8 mouse cellular contexts compared by ENCODE assay signal in the genomic region with DNA sequence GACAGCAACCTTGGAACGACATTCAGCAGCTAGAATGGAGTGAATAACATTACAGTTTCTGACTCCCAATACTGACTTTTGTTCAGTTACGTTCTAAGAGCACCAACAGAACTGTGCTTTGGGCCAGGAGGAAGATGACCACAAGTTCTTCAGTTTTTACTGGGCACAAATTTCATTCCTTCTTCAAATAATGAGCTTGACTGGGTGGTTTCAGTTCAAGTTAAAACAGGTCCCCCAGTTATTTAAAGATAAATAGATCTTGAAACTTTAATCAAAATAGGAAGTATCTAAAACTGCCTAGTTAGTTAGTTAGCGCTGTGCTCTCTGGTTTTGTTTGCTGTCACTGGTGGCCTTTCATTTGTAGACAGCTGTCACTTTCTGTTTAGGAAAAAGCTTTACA. TPM values are rescaled to one million over a fixed set of nuclear protein-coding genes. Genes with fewer than 3 reads are reported as not detected.
DNase-seq lines count a peak whose midpoint lies in the region; ATAC-seq and TF ChIP-seq lines count a peak whose summit lies in the region.

No protein-coding gene starts in this region.

- TF ChIP-seq CTCF in gastrocnemius, adult 2 months (IDR thresholded peaks at IDR 0.05): no peak
- no peak for TF ChIP-seq CTCF in lung, postnatal 0 days (IDR thresholded peaks at IDR 0.05)

- H3K27ac ChIP-seq in gastrocnemius, adult 2 months: peak overlapping the region; percentile 91
- H3K27ac ChIP-seq in lung, postnatal 0 days (ENCODE audit: low read length): peak overlapping the region; percentile 75
- peak overlapping the region; percentile 74 for H3K27ac ChIP-seq in liver, embryonic 11.5 days (ENCODE audit: low read depth, low read length)

- DNase-seq in gastrocnemius, adult 2 months: no peak
- no peak for DNase-seq in gastrocnemius, postnatal 14 days
- no peak for DNase-seq in lung, postnatal 0 days (ENCODE audit: low spot score)
- no peak for DNase-seq in lung, postnatal 14 days
- DNase-seq in liver, embryonic 11.5 days (ENCODE audit: low spot score): no peak
- DNase-seq in splenic B cell, adult 2 months (ENCODE audit: low read depth, low spot score): peak; percentile 27
- no peak for DNase-seq in urinary bladder, postnatal 14 days (ENCODE audit: low spot score)
- DNase-seq in adrenal gland, postnatal 25 days: no peak

- peaks cover 28% of the 10 kb centered on the region for H3K4me1 ChIP-seq in lung, postnatal 0 days (ENCODE audit: insufficient read depth, low read depth, low read length)
- H3K4me1 ChIP-seq in liver, embryonic 11.5 days (replicated peaks; ENCODE audit: control insufficient read depth, insufficient read depth, low read length): peaks cover 20% of the 10 kb centered on the region

- ATAC-seq in lung, postnatal 0 days: no peak
- no peak for ATAC-seq in liver, embryonic 11.5 days (replicated peaks; ENCODE audit: low FRiP score)

- H3K9me3 ChIP-seq in lung, postnatal 0 days (ENCODE audit: low read length): no peaks in the 10 kb centered on the region
- H3K9me3 ChIP-seq in liver, embryonic 11.5 days (ENCODE audit: control insufficient read depth, low read length): no peaks in the 10 kb centered on the region

- H3K36me3 ChIP-seq in lung, postnatal 0 days (ENCODE audit: insufficient read depth, low read length): no peaks in the 10 kb centered on the region
- no peaks in the 10 kb centered on the region for H3K36me3 ChIP-seq in liver, embryonic 11.5 days (ENCODE audit: control insufficient read depth, insufficient read depth, low read length)
- H3K36me3 ChIP-seq in splenic B cell, adult 2 months (ENCODE audit: control insufficient read depth, insufficient read depth, low read length, poor library complexity, severe bottlenecking): 0 out of 2 replicates have a peak, but pooled peaks cover 3% of the 10 kb centered on the region

- peak overlapping the region; percentile 19 for H3K4me2 ChIP-seq in lung, postnatal 0 days (replicated peaks; ENCODE audit: low read depth, low read length)
- peak overlapping the region; percentile 60 for H3K4me2 ChIP-seq in liver, embryonic 11.5 days

- intact Hi-C loops in gastrocnemius, adult 2 months (cut with DNase I): loop anchor here (10.0 kb wide), 1 partner anchor 54 kb away; no protein-coding TSS in a partner anchor
- intact Hi-C loops in gastrocnemius, postnatal 14 days (cut with DNase I; ENCODE audit: low total_unique reads): no loop called here

- 36% methylated on average over 3 of the region's 3 CpGs for WGBS in lung, postnatal 0 days
- 35% methylated on average over 3 of the region's 3 CpGs for WGBS in liver, embryonic 11.5 days

- H3K9ac ChIP-seq in lung, postnatal 0 days (replicated peaks; ENCODE audit: low read depth): no peak overlapping the region
- no peak overlapping the region for H3K9ac ChIP-seq in liver, embryonic 11.5 days (ENCODE audit: low read depth, low read length)

- H3K27me3 ChIP-seq in lung, postnatal 0 days (replicated peaks; ENCODE audit: insufficient read depth, low read length): no peaks in the 10 kb centered on the region
- no peaks in the 10 kb centered on the region for H3K27me3 ChIP-seq in liver, embryonic 11.5 days (replicated peaks; ENCODE audit: control insufficient read depth, insufficient read depth, low read length)
- H3K27me3 ChIP-seq in splenic B cell, adult 2 months (ENCODE audit: control insufficient read depth, insufficient read depth, low read length, poor library complexity, severe bottlenecking): no peaks in the 10 kb centered on the region

- no peak for TF ChIP-seq EP300 in lung, postnatal 0 days (IDR thresholded peaks at IDR 0.05)

- peak overlapping the region; percentile 71 for H3K4me3 ChIP-seq in gastrocnemius, adult 2 months
- no peak overlapping the region for H3K4me3 ChIP-seq in lung, postnatal 0 days (ENCODE audit: low read depth, low read length)
- no peak overlapping the region for H3K4me3 ChIP-seq in liver, embryonic 11.5 days (ENCODE audit: low read depth, low read length)

RNA-seq across cellular contexts. Expression of gene Psmd6, which starts 52.2 kb away (rescaled TPM):
- 100 to 1,000 TPM; 144 to 151 TPM for total RNA-seq in gastrocnemius, adult 2 months (2021)
- total RNA-seq in gastrocnemius, postnatal 14 days (2021): 100 to 1,000 TPM; 158 to 174 TPM
- 130 and 132 TPM in 2 replicates for polyA plus RNA-seq in lung, postnatal 0 days (2015; fragmentation: Nextera tagmentation; extraction: Ambion mirVana)
- polyA plus RNA-seq in liver, embryonic 11.5 days (2014; fragmentation: Nextera tagmentation; extraction: Ambion mirVana): 272 and 287 TPM in 2 replicates
- 127 and 138 TPM in 2 replicates for total RNA-seq in adrenal gland, postnatal 25 days (2021)
